Mouse (Mus musculus) heart, postnatal 0 days (tissue): ENCODE data around the gene AC129217.1.

Experiments used
- CTCF ChIP-seq: IDR thresholded peaks from 2 replicates; pipeline ENCODE4 v1.5.1; 2016; ENCODE audit warnings: antibody characterized with exemption, control low read depth, low read depth
- EP300 ChIP-seq: IDR thresholded peaks from 2 replicates; pipeline ENCODE4 v1.6.1; 2016; ENCODE audit warnings: antibody characterized with exemption, low read depth

GRCm38 (mm10) chr19:8819596-8820423, 9.8 kb upstream of the AC129217.1 start, which contains the start of gene Hnrnpul2:
- TF ChIP-seq CTCF: no peak
- no peak for TF ChIP-seq EP300
